In the genomic region with DNA sequence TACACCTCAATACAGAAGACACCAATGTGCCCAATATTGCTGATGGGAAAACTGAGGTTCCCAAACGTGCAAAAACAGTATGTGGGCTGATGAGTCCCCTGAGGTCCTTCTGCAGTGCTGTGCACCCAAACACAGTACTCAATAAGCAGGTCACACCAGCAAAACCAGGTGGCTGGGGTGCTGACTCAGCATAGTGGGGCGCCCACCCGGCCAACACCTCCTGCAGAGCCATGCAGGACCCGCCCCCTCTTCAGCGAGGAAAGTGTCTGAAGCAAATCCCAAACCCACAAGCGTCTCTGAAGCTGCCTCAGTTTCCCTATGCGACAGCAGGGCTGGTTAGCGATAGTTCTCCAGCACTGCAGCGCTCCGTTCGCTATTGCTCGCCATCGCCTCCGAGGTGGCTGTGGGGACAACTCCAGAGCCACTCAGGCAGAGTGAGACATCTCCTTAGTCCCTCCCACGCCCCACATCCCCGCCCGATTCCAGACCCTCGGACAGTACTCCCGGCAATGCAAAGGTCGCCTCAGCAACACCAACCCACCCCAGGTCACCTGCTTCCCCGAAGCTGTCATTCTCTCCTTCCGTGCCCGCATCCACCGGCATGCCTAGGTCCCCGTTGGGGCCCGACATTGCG, we compare ENCODE assay signal across 8 mouse cellular contexts. TPM values are rescaled to one million over a fixed set of nuclear protein-coding genes. Genes with fewer than 3 reads are reported as not detected.
DNase-seq lines count a peak whose midpoint lies in the region; ATAC-seq and TF ChIP-seq lines count a peak whose summit lies in the region.

No protein-coding gene starts in this region.

- H3K4me3 ChIP-seq in heart, embryonic 15.5 days, result peak overlapping the region; percentile 58
- peak overlapping the region; percentile 58 to 71 (median 67) for H3K4me3 ChIP-seq in CH12.LX (replicated peaks in 1 of 3; ENCODE audit: low read depth in 2 of 3, low read length in 2 of 3, poor library complexity in 1 of 3)
- peak overlapping the region; percentile 62 for H3K4me3 ChIP-seq in embryonic facial prominence, embryonic 11.5 days (ENCODE audit: low read depth, low read length)
- H3K4me3 ChIP-seq in midbrain, embryonic 10.5 days, result peak overlapping the region; percentile 71

- 0 out of 2 replicates have a peak overlapping the region, but pooled peaks have one; percentile 0 for H3K27ac ChIP-seq in heart, embryonic 15.5 days
- no peak overlapping the region for H3K27ac ChIP-seq in CH12.LX (ENCODE audit: insufficient read depth, low read depth)
- H3K27ac ChIP-seq in embryonic facial prominence, embryonic 11.5 days (replicated peaks; ENCODE audit: low read depth, low read length), result no peak overlapping the region
- peak overlapping the region; percentile 61 for H3K27ac ChIP-seq in midbrain, embryonic 10.5 days (replicated peaks)

- peak overlapping the region; percentile 91 for H3K4me2 ChIP-seq in heart, embryonic 15.5 days
- peak overlapping the region; percentile 29 for H3K4me2 ChIP-seq in CH12.LX (ENCODE audit: insufficient read depth, low read depth, poor library complexity, severe bottlenecking)
- H3K4me2 ChIP-seq in embryonic facial prominence, embryonic 11.5 days (ENCODE audit: low read depth, low read length), result peak overlapping the region; percentile 97

- no peaks in the 10 kb centered on the region for H3K9me3 ChIP-seq in heart, embryonic 15.5 days (replicated peaks)
- H3K9me3 ChIP-seq in CH12.LX (replicated peaks; ENCODE audit: low read length), result no peaks in the 10 kb centered on the region
- no peaks in the 10 kb centered on the region for H3K9me3 ChIP-seq in embryonic facial prominence, embryonic 11.5 days (replicated peaks; ENCODE audit: control insufficient read depth, low read length)
- no peaks in the 10 kb centered on the region for H3K9me3 ChIP-seq in midbrain, embryonic 10.5 days (replicated peaks)

- intact Hi-C loops in heart, postnatal 10 days (cut with DNase I), result loop anchor here (1.0 kb wide), 1 partner anchor 17 kb away; no protein-coding TSS in a partner anchor

- H3K79me2 ChIP-seq in CH12.LX (replicated peaks; ENCODE audit: control insufficient read depth, extremely low read depth, insufficient read depth, poor library complexity, severe bottlenecking), result no peaks in the 10 kb centered on the region

- ATAC-seq in heart, embryonic 15.5 days (replicated peaks; ENCODE audit: insufficient number of reproducible peaks, insufficient read depth, low FRiP score, low read depth), result no peak; the same call in none of the 2 replicates
- ATAC-seq in embryonic facial prominence, embryonic 11.5 days (replicated peaks; ENCODE audit: insufficient number of reproducible peaks, low FRiP score, low TSS enrichment, low read depth), result peak; percentile 32; the same call in 1 of the 2 replicates
- peak; percentile 7 for ATAC-seq in inflammation-experienced regulatory T-cells, adult 6 months

- DNase-seq in heart, postnatal 10 days, result no peak
- DNase-seq in CH12.LX (ENCODE audit: extremely low read depth), result no peak
- DNase-seq in embryonic facial prominence, embryonic 11.5 days (ENCODE audit: low spot score), result peak; percentile 28
- no peak for DNase-seq in midbrain, embryonic 10.5 days (ENCODE audit: low spot score)
- no peak for DNase-seq in Muller cell, postnatal 12 days (ENCODE audit: inconsistent ontology term)
- DNase-seq in kidney, adult 11 months, result no peak

- WGBS in heart, embryonic 15.5 days, result under 1% methylated on average over 27 of the region's 27 CpGs
- 1% methylated on average over 27 of the region's 27 CpGs for WGBS in embryonic facial prominence, embryonic 11.5 days
- 1% methylated on average over 27 of the region's 27 CpGs for WGBS in midbrain, embryonic 10.5 days

- H3K27me3 ChIP-seq in heart, embryonic 15.5 days, result peaks cover 7% of the 10 kb centered on the region; the same call in 1 of the 2 replicates
- H3K27me3 ChIP-seq in CH12.LX (replicated peaks), result peaks cover 42% of the 10 kb centered on the region
- no peaks in the 10 kb centered on the region for H3K27me3 ChIP-seq in embryonic facial prominence, embryonic 11.5 days (ENCODE audit: control insufficient read depth, insufficient read depth, low read length)
- H3K27me3 ChIP-seq in midbrain, embryonic 10.5 days (ENCODE audit: low read depth, poor library complexity, severe bottlenecking), result peaks cover 56% of the 10 kb centered on the region

- in situ Hi-C loops in CH12.LX (cut with MboI; ENCODE audit: low pct_ligation_motif_present, low pct_unique_long_range_greater_than_20kb, low sequenced_read_pairs), result no loop called here

- dilution Hi-C loops in CH12.LX (cut with MboI; ENCODE audit: extremely low pct_ligation_motif_present, extremely low pct_unique_long_range_greater_than_20kb, low sequenced_read_pairs), result no loop called here

- peaks cover 32% of the 10 kb centered on the region for H3K36me3 ChIP-seq in heart, embryonic 15.5 days
- H3K36me3 ChIP-seq in CH12.LX (replicated peaks in 1 of 2; ENCODE audit: control insufficient read depth in 1 of 2, insufficient read depth in 1 of 2, low read length in 1 of 2), result peaks cover 34 to 43% of the 10 kb centered on the region in 2 experiments
- H3K36me3 ChIP-seq in embryonic facial prominence, embryonic 11.5 days (replicated peaks; ENCODE audit: control insufficient read depth, insufficient read depth, low read depth, low read length), result peaks cover 7% of the 10 kb centered on the region
- peaks cover 39% of the 10 kb centered on the region for H3K36me3 ChIP-seq in midbrain, embryonic 10.5 days

- no peak for TF ChIP-seq RAD21 in CH12.LX (IDR thresholded peaks at IDR 0.05; ENCODE audit: low read depth, low read length)

- peak overlapping the region; percentile 57 for H3K9ac ChIP-seq in heart, embryonic 15.5 days
- H3K9ac ChIP-seq in CH12.LX (ENCODE audit: insufficient read depth, low read depth), result peak overlapping the region; percentile 69
- peak overlapping the region; percentile 59 for H3K9ac ChIP-seq in embryonic facial prominence, embryonic 11.5 days (replicated peaks; ENCODE audit: low read length)

- no peak for TF ChIP-seq EP300 in CH12.LX (IDR thresholded peaks at IDR 0.05; ENCODE audit: low read length)

- TF ChIP-seq POLR2A in CH12.LX (IDR thresholded peaks at IDR 0.05; ENCODE audit: low read depth, low read length), result no peak

- TF ChIP-seq CTCF in CH12.LX (conservative IDR thresholded peaks at IDR 0.05 in 1 of 2, IDR thresholded peaks at IDR 0.05 in 1 of 2; ENCODE audit: low read depth in 2 of 2, low read length in 2 of 2), result no peak

- H3K4me1 ChIP-seq in heart, embryonic 15.5 days (replicated peaks), result peaks cover 11% of the 10 kb centered on the region
- peaks cover 5 to 15% of the 10 kb centered on the region in 2 experiments for H3K4me1 ChIP-seq in CH12.LX (ENCODE audit: control insufficient read depth in 1 of 2, insufficient read depth in 2 of 2)
- peaks cover 4% of the 10 kb centered on the region for H3K4me1 ChIP-seq in embryonic facial prominence, embryonic 11.5 days (ENCODE audit: control insufficient read depth, insufficient read depth, low read length)
- H3K4me1 ChIP-seq in midbrain, embryonic 10.5 days, result peaks cover 14% of the 10 kb centered on the region

RNA-seq across cellular contexts. Expression of gene 1110008P14Rik, which starts 0.5 kb away (rescaled TPM):
- 43.9 and 46.0 TPM in 2 replicates for polyA plus RNA-seq in heart, embryonic 15.5 days (2015; fragmentation: Nextera tagmentation; extraction: Ambion mirVana)
- total RNA-seq in heart, postnatal 10 days (2021), result 10 to 100 TPM; 52.7 to 57.4 TPM
- total RNA-seq in CH12.LX (2012; rRNA removed), result 32.4 and 41.2 TPM in 2 replicates
- total RNA-seq in CH12.LX (2014; rRNA removed), result 20.2 and 27.8 TPM in 2 replicates
- 16.8 and 24.3 TPM in 2 replicates for polyA plus RNA-seq in CH12.LX (2012; ENCODE audit: insufficient read length, low read depth)
- polyA plus RNA-seq in embryonic facial prominence, embryonic 11.5 days (2014; fragmentation: Nextera tagmentation; extraction: Ambion mirVana), result 41.3 and 41.5 TPM in 2 replicates
- polyA plus RNA-seq in inflammation-experienced regulatory T-cells, adult 6 months (2017; shearing (Covaris generic)), result 10 to 100 TPM; 43.1 to 73.3 (median 57.4) TPM
- polyA plus RNA-seq in midbrain, embryonic 10.5 days (2016; fragmentation: Nextera tagmentation; extraction: Ambion mirVana), result 39.4 and 44.3 TPM in 2 replicates

RNA-seq across cellular contexts. Expression of gene Lcn2, which starts 6.8 kb away (rescaled TPM):
- polyA plus RNA-seq in heart, embryonic 15.5 days (2015; fragmentation: Nextera tagmentation; extraction: Ambion mirVana), result 2.2 and 2.8 TPM in 2 replicates
- total RNA-seq in heart, postnatal 10 days (2021), result 1 to 10 TPM; 4.2 to 7.1 TPM
- not detected in 2 replicates for total RNA-seq in CH12.LX (2012; rRNA removed)
- total RNA-seq in CH12.LX (2014; rRNA removed), result not detected in 2 replicates
- not detected in 2 replicates for polyA plus RNA-seq in CH12.LX (2012; ENCODE audit: insufficient read length, low read depth)
- polyA plus RNA-seq in embryonic facial prominence, embryonic 11.5 days (2014; fragmentation: Nextera tagmentation; extraction: Ambion mirVana), result 0.95 and 1.2 TPM in 2 replicates
- under 1 TPM in 1 of 3 experiments, not detected in 2; 0.93 TPM for polyA plus RNA-seq in inflammation-experienced regulatory T-cells, adult 6 months (2017; shearing (Covaris generic))
- polyA plus RNA-seq in midbrain, embryonic 10.5 days (2016; fragmentation: Nextera tagmentation; extraction: Ambion mirVana), result 0.20 TPM in 1 of 2 replicates, not detected in the other

RNA-seq across cellular contexts. Expression of gene Ptges2, which starts 14.4 kb away (rescaled TPM):
- polyA plus RNA-seq in heart, embryonic 15.5 days (2015; fragmentation: Nextera tagmentation; extraction: Ambion mirVana), result 38.2 and 41.8 TPM in 2 replicates
- total RNA-seq in heart, postnatal 10 days (2021), result 10 to 100 TPM; 63.4 to 70.0 TPM
- 19.6 and 21.3 TPM in 2 replicates for total RNA-seq in CH12.LX (2012; rRNA removed)
- 14.7 and 17.1 TPM in 2 replicates for total RNA-seq in CH12.LX (2014; rRNA removed)
- polyA plus RNA-seq in CH12.LX (2012; ENCODE audit: insufficient read length, low read depth), result 19.5 and 20.3 TPM in 2 replicates
- 31.7 and 33.0 TPM in 2 replicates for polyA plus RNA-seq in embryonic facial prominence, embryonic 11.5 days (2014; fragmentation: Nextera tagmentation; extraction: Ambion mirVana)
- polyA plus RNA-seq in inflammation-experienced regulatory T-cells, adult 6 months (2017; shearing (Covaris generic)), result under 1 TPM; 0.32 to 0.63 (median 0.44) TPM
- 26.2 and 28.8 TPM in 2 replicates for polyA plus RNA-seq in midbrain, embryonic 10.5 days (2016; fragmentation: Nextera tagmentation; extraction: Ambion mirVana)

RNA-seq across cellular contexts. Expression of gene Dnm1, which starts 28.1 kb away (rescaled TPM):
- 1.9 and 5.4 TPM in 2 replicates for polyA plus RNA-seq in heart, embryonic 15.5 days (2015; fragmentation: Nextera tagmentation; extraction: Ambion mirVana)
- 10 to 100 TPM; 10.0 to 12.5 TPM for total RNA-seq in heart, postnatal 10 days (2021)
- total RNA-seq in CH12.LX (2012; rRNA removed) (0.13 and 0.25 TPM in 2 replicates), CH12.LX (2014; rRNA removed) (not detected in 2 replicates)
- 0.20 TPM in 1 of 2 replicates, not detected in the other for polyA plus RNA-seq in CH12.LX (2012; ENCODE audit: insufficient read length, low read depth)
- 31.0 and 35.3 TPM in 2 replicates for polyA plus RNA-seq in embryonic facial prominence, embryonic 11.5 days (2014; fragmentation: Nextera tagmentation; extraction: Ambion mirVana)
- not detected for polyA plus RNA-seq in inflammation-experienced regulatory T-cells, adult 6 months (2017; shearing (Covaris generic))
- 9.0 and 12.2 TPM in 2 replicates for polyA plus RNA-seq in midbrain, embryonic 10.5 days (2016; fragmentation: Nextera tagmentation; extraction: Ambion mirVana)

RNA-seq across cellular contexts. Expression of gene Ciz1, which starts 29.1 kb away (rescaled TPM):
- 30.9 and 46.0 TPM in 2 replicates for polyA plus RNA-seq in heart, embryonic 15.5 days (2015; fragmentation: Nextera tagmentation; extraction: Ambion mirVana)
- 10 to 100 TPM; 37.4 to 39.3 TPM for total RNA-seq in heart, postnatal 10 days (2021)
- total RNA-seq in CH12.LX (2012; rRNA removed) (14.1 and 20.4 TPM in 2 replicates), CH12.LX (2014; rRNA removed) (8.1 and 8.2 TPM in 2 replicates)
- polyA plus RNA-seq in CH12.LX (2012; ENCODE audit: insufficient read length, low read depth), result 47.0 and 47.3 TPM in 2 replicates
- polyA plus RNA-seq in embryonic facial prominence, embryonic 11.5 days (2014; fragmentation: Nextera tagmentation; extraction: Ambion mirVana), result 41.1 and 46.0 TPM in 2 replicates
- polyA plus RNA-seq in inflammation-experienced regulatory T-cells, adult 6 months (2017; shearing (Covaris generic)), result 10 to 100 TPM; 52.5 to 84.8 (median 55.5) TPM
- 60.5 and 69.8 TPM in 2 replicates for polyA plus RNA-seq in midbrain, embryonic 10.5 days (2016; fragmentation: Nextera tagmentation; extraction: Ambion mirVana)

Comparison
In these comparisons a context has a peak if more than half of its experiments do, and no peak if none do; other contexts are left out.
1. H3K27ac ChIP-seq: peak in heart, embryonic 15.5 days (single experiment) and midbrain, embryonic 10.5 days (single experiment); none in CH12.LX (single experiment) and embryonic facial prominence, embryonic 11.5 days (single experiment).
2. H3K4me2 ChIP-seq: peak in every context shown above with its lines; median percentile 97 in embryonic facial prominence, embryonic 11.5 days; 91 in heart, embryonic 15.5 days; 29 in CH12.LX.
3. RNA of gene Ptges2, which starts 14.4 kb away (polyA plus RNA-seq): 38.2 to 41.8 TPM in heart, embryonic 15.5 days, 31.7 to 33.0 TPM in embryonic facial prominence, embryonic 11.5 days, 26.2 to 28.8 TPM in midbrain, embryonic 10.5 days and 19.5 to 20.3 TPM in CH12.LX; 0.32 to 0.63 TPM in inflammation-experienced regulatory T-cells, adult 6 months; every median in the first group is over 10 times any median in the second.
4. Peak in every context shown above with its lines, with median percentiles within 50 percentile points of each other: H3K4me3 ChIP-seq and H3K9ac ChIP-seq.